ENCODE assay signal across 8 mouse cellular contexts in genomic region chr2:156439666-156440462, GRCm38 (mm10). TPM values are rescaled to one million over a fixed set of nuclear protein-coding genes. Genes with fewer than 3 reads are reported as not detected.
DNase-seq lines count a peak whose midpoint lies in the region; ATAC-seq and TF ChIP-seq lines count a peak whose summit lies in the region.

No protein-coding gene starts in this region.

- H3K9me3 ChIP-seq in hindbrain, embryonic 12.5 days (replicated peaks) = no peaks in the 10 kb centered on the region
- H3K9me3 ChIP-seq in limb, embryonic 15.5 days = no peaks in the 10 kb centered on the region

- no peaks in the 10 kb centered on the region for H3K27me3 ChIP-seq in hindbrain, embryonic 12.5 days
- no peaks in the 10 kb centered on the region for H3K27me3 ChIP-seq in limb, embryonic 15.5 days

- no peak overlapping the region for H3K4me3 ChIP-seq in hindbrain, embryonic 12.5 days
- H3K4me3 ChIP-seq in limb, embryonic 15.5 days = no peak overlapping the region

- H3K27ac ChIP-seq in hindbrain, embryonic 12.5 days = peak overlapping the region; percentile 55
- H3K27ac ChIP-seq in limb, embryonic 15.5 days = peak overlapping the region; percentile 67

- intact Hi-C loops in gastrocnemius, postnatal 36 days (cut with DNase I) = no loop called here

- DNase-seq in ES-CJ7 (ENCODE audit: low read depth, low spot score) = peak; percentile 62
- peak; percentile 17 for DNase-seq in brain, embryonic 14.5 days (ENCODE audit: low read depth)
- no peak for DNase-seq in layer of hippocampus, adult 18-20 months (ENCODE audit: low spot score in 2 of 2)
- no peak for DNase-seq in gastrocnemius, postnatal 36 days
- DNase-seq in ovary, postnatal 10 days (ENCODE audit: low spot score) = no peak

- H3K4me2 ChIP-seq in hindbrain, embryonic 12.5 days (replicated peaks) = no peak overlapping the region
- H3K4me2 ChIP-seq in limb, embryonic 15.5 days = peak overlapping the region; percentile 10; the same call in 1 of the 2 replicates

- TF ChIP-seq POLR2A in brain, embryonic 14.5 days (IDR thresholded peaks at IDR 0.05; ENCODE audit: borderline replicate concordance, extremely low read depth, insufficient read depth, insufficient read length, poor library complexity, severe bottlenecking) = no peak

- H3K9ac ChIP-seq in hindbrain, embryonic 12.5 days = no peak overlapping the region
- no peak overlapping the region for H3K9ac ChIP-seq in limb, embryonic 15.5 days

- WGBS in hindbrain, embryonic 12.5 days = 43% methylated on average over 11 of the region's 11 CpGs
- WGBS in limb, embryonic 15.5 days = 25% methylated on average over 11 of the region's 11 CpGs

- ATAC-seq in hindbrain, embryonic 12.5 days (ENCODE audit: low FRiP score) = no peak
- peak; percentile 70 for ATAC-seq in limb, embryonic 15.5 days (ENCODE audit: insufficient number of reproducible peaks, low FRiP score, low TSS enrichment, low read depth)
- ATAC-seq in monocyte, adult 5-6 weeks (replicated peaks; ENCODE audit: insufficient number of reproducible peaks, low FRiP score, low TSS enrichment, poor library complexity, severe bottlenecking) = no peak

- H3K4me1 ChIP-seq in hindbrain, embryonic 12.5 days = peaks cover 30% of the 10 kb centered on the region
- peaks cover 19% of the 10 kb centered on the region for H3K4me1 ChIP-seq in limb, embryonic 15.5 days

- no peak for TF ChIP-seq CTCF in brain, embryonic 14.5 days (IDR thresholded peaks at IDR 0.05; ENCODE audit: borderline replicate concordance, extremely low read depth, insufficient read depth, insufficient read length)

- H3K36me3 ChIP-seq in hindbrain, embryonic 12.5 days = peaks cover 8% of the 10 kb centered on the region; the same call in 1 of the 2 replicates
- no peaks in the 10 kb centered on the region for H3K36me3 ChIP-seq in limb, embryonic 15.5 days

RNA-seq across cellular contexts. Expression of gene Epb41l1, which starts 19.2 kb away (rescaled TPM):
- 65.2 and 99.5 TPM in 2 replicates for polyA plus RNA-seq in brain, embryonic 14.5 days (2012; rRNA removed)
- 6.1 and 7.1 TPM in 2 replicates for polyA plus RNA-seq in hindbrain, embryonic 12.5 days (2016; fragmentation: Nextera tagmentation; extraction: Ambion mirVana)
- 2.6 and 3.1 TPM in 2 replicates for polyA plus RNA-seq in limb, embryonic 15.5 days (2015; fragmentation: Nextera tagmentation; extraction: Ambion mirVana)
- total RNA-seq in monocyte, adult 5-6 weeks (2017) = 3.5 to 7.1 TPM (median 6.2 TPM) in 3 replicates
- 100 to 1,000 TPM; 338 to 343 TPM for total RNA-seq in layer of hippocampus, adult 18-20 months (2021)
- 1 to 10 TPM; 4.3 to 4.9 TPM for total RNA-seq in gastrocnemius, postnatal 36 days (2021)

Comparison
In these comparisons a context has a peak if more than half of its experiments do, and no peak if none do; other contexts are left out.
1. DNase-seq: peak in ES-CJ7 (single experiment) and brain, embryonic 14.5 days (single experiment); none in layer of hippocampus, adult 18-20 months (0 of 2), gastrocnemius, postnatal 36 days (0 of 2) and ovary, postnatal 10 days (single experiment).
2. RNA of gene Epb41l1, which starts 19.2 kb away (total RNA-seq): 338 to 343 TPM in layer of hippocampus, adult 18-20 months; 3.5 to 7.1 TPM in monocyte, adult 5-6 weeks and 4.3 to 4.9 TPM in gastrocnemius, postnatal 36 days; every median in the first group is over 10 times any median in the second.